Comparison of ENCODE assay signal across 9 mouse cellular contexts in genomic region chr9:120855293-120856050, GRCm38 (mm10).
DNase-seq lines count a peak whose midpoint lies in the region; ATAC-seq and TF ChIP-seq lines count a peak whose summit lies in the region.
"Had no signal": no experiment of that assay in that cellular context is flagged by ENCODE, and none has a peak within 500 bp of the region (broad histone marks: within the 10 kb centered on the region; RNA-seq: fewer than 3 reads in every experiment).

No protein-coding gene starts in this region.

- no peak overlapping the region for H3K27ac ChIP-seq in kidney, adult 2 months (ENCODE audit: insufficient read depth, low read depth, low read length)
- peak overlapping the region; percentile 99 for H3K27ac ChIP-seq in MEL (ENCODE audit: control insufficient read depth, low read depth, low read length)
- no peak overlapping the region for H3K27ac ChIP-seq in lung, embryonic 16.5 days (ENCODE audit: low read length)
- H3K27ac ChIP-seq: embryonic facial prominence, embryonic 13.5 days had no signal

- TF ChIP-seq POLR2A in kidney, adult 2 months (IDR thresholded peaks at IDR 0.05; ENCODE audit: low read depth, low read length), result no peak
- no peak for TF ChIP-seq POLR2A in MEL (IDR thresholded peaks at IDR 0.05; ENCODE audit: control insufficient read depth in 1 of 2, insufficient read depth in 1 of 2, low read depth in 1 of 2, low read length in 2 of 2, poor library complexity in 1 of 2)

- no peaks in the 10 kb centered on the region for H3K9me3 ChIP-seq in MEL (replicated peaks; ENCODE audit: insufficient read depth, low read length)
- H3K9me3 ChIP-seq in lung, embryonic 16.5 days (ENCODE audit: control insufficient read depth, low read length), result no peaks in the 10 kb centered on the region
- H3K9me3 ChIP-seq: embryonic facial prominence, embryonic 13.5 days had no signal

- no peak overlapping the region for H3K4me2 ChIP-seq in lung, embryonic 16.5 days (ENCODE audit: low read depth, low read length)
- H3K4me2 ChIP-seq: embryonic facial prominence, embryonic 13.5 days had no signal

- H3K4me1 ChIP-seq in kidney, adult 2 months (ENCODE audit: control insufficient read depth, insufficient read depth, low read length), result 0 out of 2 replicates have a peak, but pooled peaks cover 3% of the 10 kb centered on the region
- H3K4me1 ChIP-seq in MEL (ENCODE audit: control insufficient read depth in 1 of 2, insufficient read depth in 2 of 2, low read length in 2 of 2), result peaks cover 20 to 33% of the 10 kb centered on the region in 2 experiments
- H3K4me1 ChIP-seq in lung, embryonic 16.5 days (replicated peaks; ENCODE audit: control insufficient read depth, insufficient read depth, low read length), result peaks cover 10% of the 10 kb centered on the region; the same call in 1 of the 2 replicates

- H3K4me3 ChIP-seq in kidney, adult 2 months (ENCODE audit: insufficient read depth, low read depth, low read length), result no peak overlapping the region
- H3K4me3 ChIP-seq in MEL (ENCODE audit: control insufficient read depth in 1 of 2, insufficient read depth in 1 of 2, low read depth in 2 of 2, low read length in 2 of 2), result no peak overlapping the region
- H3K4me3 ChIP-seq in lung, embryonic 16.5 days (ENCODE audit: low read length), result no peak overlapping the region
- H3K4me3 ChIP-seq: embryonic facial prominence, embryonic 13.5 days had no signal

- no peak for TF ChIP-seq CTCF in kidney, adult 2 months (conservative IDR thresholded peaks at IDR 0.05; ENCODE audit: insufficient read depth, insufficient read length, low read depth, low read length)
- TF ChIP-seq CTCF in MEL (IDR thresholded peaks at IDR 0.05 in 2 of 3, conservative IDR thresholded peaks at IDR 0.05 in 1 of 3; ENCODE audit: control insufficient read depth in 1 of 3, insufficient read depth in 1 of 3, low read depth in 2 of 3, low read length in 3 of 3, poor library complexity in 1 of 3, severe bottlenecking in 1 of 3), result no peak

- DNase-seq in kidney, adult 2 months, result peak; percentile 44
- no peak for DNase-seq in kidney, postnatal 10 days
- peak; percentile 81 for DNase-seq in MEL (ENCODE audit: low read depth, low spot score)
- DNase-seq in fibroblast of lung, adult 2 months (ENCODE audit: low read depth), result peak; percentile 58
- no peak for DNase-seq in thymus, postnatal 36 days
- no peak for DNase-seq in testis, postnatal 14 days (ENCODE audit: low spot score)
- DNase-seq in T-cell, adult 2 months (ENCODE audit: low spot score), result no peak

- ATAC-seq in lung, embryonic 16.5 days (ENCODE audit: low read depth), result peak; percentile 80

- WGBS in kidney, adult 2 months, result 52% methylated on average over 3 of the region's 3 CpGs
- WGBS in lung, embryonic 16.5 days, result 41% methylated on average over 3 of the region's 3 CpGs

- no peak for TF ChIP-seq RAD21 in MEL (IDR thresholded peaks at IDR 0.05; ENCODE audit: low read depth, low read length)

- no peaks in the 10 kb centered on the region for H3K36me3 ChIP-seq in kidney, adult 2 months (ENCODE audit: control insufficient read depth, insufficient read depth, low read length)
- peaks cover 0 to 23% of the 10 kb centered on the region in 2 experiments; a peak in 2 of 4 replicates for H3K36me3 ChIP-seq in MEL (ENCODE audit: control insufficient read depth in 1 of 2, insufficient read depth in 2 of 2, low read length in 2 of 2)
- H3K36me3 ChIP-seq in lung, embryonic 16.5 days (ENCODE audit: control insufficient read depth, insufficient read depth, low read length), result no peaks in the 10 kb centered on the region
- H3K36me3 ChIP-seq: embryonic facial prominence, embryonic 13.5 days had no signal

- no peaks in the 10 kb centered on the region for H3K27me3 ChIP-seq in kidney, adult 2 months (replicated peaks; ENCODE audit: control insufficient read depth, insufficient read depth, low read length)
- H3K27me3 ChIP-seq in MEL (ENCODE audit: control insufficient read depth in 1 of 2, insufficient read depth in 2 of 2, low read length in 2 of 2), result no peaks in the 10 kb centered on the region
- no peaks in the 10 kb centered on the region for H3K27me3 ChIP-seq in lung, embryonic 16.5 days (ENCODE audit: control insufficient read depth, insufficient read depth, low read depth, low read length)
- H3K27me3 ChIP-seq: embryonic facial prominence, embryonic 13.5 days had no signal

- TF ChIP-seq EP300 in MEL (IDR thresholded peaks at IDR 0.05; ENCODE audit: low read depth in 1 of 2, low read length in 2 of 2), result peak; percentile 17 to 38; a peak in 1 of 4 replicates

- H3K79me2 ChIP-seq in MEL (ENCODE audit: control insufficient read depth, insufficient read depth, low read length, poor library complexity), result no peaks in the 10 kb centered on the region

- peak overlapping the region; percentile 25 for H3K9ac ChIP-seq in MEL (ENCODE audit: control insufficient read depth, low read depth, low read length, poor library complexity, severe bottlenecking)
- no peak overlapping the region for H3K9ac ChIP-seq in lung, embryonic 16.5 days (ENCODE audit: low read length)
- H3K9ac ChIP-seq: embryonic facial prominence, embryonic 13.5 days had no signal

TF ChIP-seq in MEL, 35 proteins besides CTCF, POLR2A, EP300 and RAD21:
- TF ChIP-seq UBTF (IDR thresholded peaks at IDR 0.05; ENCODE audit: borderline replicate concordance, insufficient read depth, low read depth, low read length) (no peak), GATA1 (IDR thresholded peaks at IDR 0.05; ENCODE audit: low read depth, low read length) (no peak), ZMIZ1 (IDR thresholded peaks at IDR 0.05; ENCODE audit: low read depth, low read length) (no peak), ZNF384 (IDR thresholded peaks at IDR 0.05; ENCODE audit: low read depth, low read length) (peak; percentile 66), NRF1 (IDR thresholded peaks at IDR 0.05; ENCODE audit: insufficient read depth, low read depth, low read length, poor library complexity, severe bottlenecking) (no peak), ELF1 (IDR thresholded peaks at IDR 0.05; ENCODE audit: low read depth, low read length) (no peak), MAX (IDR thresholded peaks at IDR 0.05; ENCODE audit: low read length) (no peak), TBP (IDR thresholded peaks at IDR 0.05; ENCODE audit: low read depth, low read length) (no peak), MAFK (IDR thresholded peaks at IDR 0.05; ENCODE audit: borderline replicate concordance, low read depth, low read length) (no peak), NELFE (IDR thresholded peaks at IDR 0.05; ENCODE audit: low read depth, low read length) (no peak), ZC3H11A (IDR thresholded peaks at IDR 0.05; ENCODE audit: low read depth, low read length) (no peak), MEF2A (IDR thresholded peaks at IDR 0.05; ENCODE audit: extremely low read depth, insufficient replicate concordance, low read depth, low read length, poor library complexity, severe bottlenecking) (no peak), ETS1 (IDR thresholded peaks at IDR 0.05; ENCODE audit: low read depth, low read length) (peak; percentile 84), TCF12 (IDR thresholded peaks at IDR 0.05; ENCODE audit: low read depth, low read length) (peak; percentile 50), GABPA (IDR thresholded peaks at IDR 0.05; ENCODE audit: low read depth, low read length) (no peak), HCFC1 (IDR thresholded peaks at IDR 0.05; ENCODE audit: low read depth, low read length) (no peak), TAL1 (IDR thresholded peaks at IDR 0.05; ENCODE audit: low read length) (no peak), CHD1 (IDR thresholded peaks at IDR 0.05; ENCODE audit: low read depth, low read length) (no peak), JUND (IDR thresholded peaks at IDR 0.05; ENCODE audit: low read depth, low read length) (no peak), RCOR1 (IDR thresholded peaks at IDR 0.05; ENCODE audit: low read depth, low read length) (no peak), POLR2AphosphoS2 (IDR thresholded peaks at IDR 0.05; ENCODE audit: low read length) (no peak), E2F4 (IDR thresholded peaks at IDR 0.05; ENCODE audit: borderline replicate concordance, low read depth, low read length) (no peak), MXI1 (IDR thresholded peaks at IDR 0.05; ENCODE audit: low read depth, low read length) (0 out of 2 replicates have a peak, but pooled peaks have one; percentile 36), SIN3A (IDR thresholded peaks at IDR 0.05; ENCODE audit: low read length) (peak; percentile 62; the same call in 1 of the 2 replicates), MYC (IDR thresholded peaks at IDR 0.05; ENCODE audit: low read depth, low read length) (no peak), KAT2A (conservative IDR thresholded peaks at IDR 0.05; ENCODE audit: low read depth, low read length) (no peak), USF1 (IDR thresholded peaks at IDR 0.05; ENCODE audit: low read depth, low read length) (no peak), MYB (IDR thresholded peaks at IDR 0.05; ENCODE audit: low read depth, low read length) (no peak)

Comparison
In these comparisons a context has a peak if more than half of its experiments do, and no peak if none do; other contexts are left out.
1. DNase-seq: peak in kidney, adult 2 months (single experiment), MEL (single experiment) and fibroblast of lung, adult 2 months (single experiment); none in kidney, postnatal 10 days (single experiment), thymus, postnatal 36 days (0 of 2), testis, postnatal 14 days (single experiment) and T-cell, adult 2 months (single experiment).